Comparison of ENCODE assay signal across 11 mouse cellular contexts in the genomic region with DNA sequence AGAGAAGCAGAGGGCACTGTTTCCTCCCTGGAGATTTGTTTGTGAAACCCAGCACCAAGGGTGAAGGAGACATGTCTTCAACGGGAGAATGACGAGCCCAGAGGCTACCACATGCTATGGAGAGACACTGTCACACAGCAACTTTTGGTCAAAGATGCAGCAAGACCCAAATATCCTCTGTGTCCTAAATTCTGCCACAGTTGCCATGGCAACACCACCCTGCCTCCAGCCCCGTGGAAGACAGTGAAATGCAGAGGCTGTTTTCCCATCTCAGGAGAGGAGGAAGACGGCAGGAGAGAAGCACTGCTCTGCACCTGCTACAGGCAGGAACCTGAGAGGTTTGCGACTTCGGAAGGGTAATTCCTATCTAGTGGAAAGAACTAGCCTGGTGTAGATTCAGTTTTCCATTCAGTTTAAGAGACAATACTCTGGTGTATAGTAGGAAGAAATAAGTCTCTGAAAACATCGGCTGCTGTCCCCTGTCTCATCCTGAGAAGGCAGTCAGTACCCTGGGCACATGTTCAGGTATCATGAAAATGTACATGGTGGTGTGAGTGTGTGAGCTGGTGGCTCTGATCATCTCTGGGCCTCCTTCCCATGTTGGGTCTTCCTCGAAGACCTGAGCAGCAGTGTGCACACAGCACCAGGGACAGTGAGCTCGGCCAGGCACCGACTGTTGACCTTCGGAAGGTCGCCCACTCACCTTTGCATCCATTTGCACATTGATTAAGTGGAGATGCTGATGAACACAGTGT.
DNase-seq lines count a peak whose midpoint lies in the region; ATAC-seq and TF ChIP-seq lines count a peak whose summit lies in the region.
"Had no signal": no experiment of that assay in that cellular context is flagged by ENCODE, and none has a peak within 500 bp of the region (broad histone marks: within the 10 kb centered on the region; RNA-seq: fewer than 3 reads in every experiment).

No protein-coding gene starts in this region.

- no peak overlapping the region for H3K27ac ChIP-seq in cerebellum, adult 2 months (ENCODE audit: insufficient read depth, low read length)
- no peak overlapping the region for H3K27ac ChIP-seq in limb, embryonic 10.5 days
- no peak overlapping the region for H3K27ac ChIP-seq in kidney, adult 2 months (ENCODE audit: insufficient read depth, low read depth, low read length)
- no peak overlapping the region for H3K27ac ChIP-seq in intestine, embryonic 16.5 days (ENCODE audit: low read length)
- H3K27ac ChIP-seq: embryonic facial prominence, embryonic 15.5 days; limb, embryonic 15.5 days had no signal

- H3K4me2 ChIP-seq in intestine, embryonic 16.5 days (ENCODE audit: low read depth, low read length), result no peak overlapping the region
- H3K4me2 ChIP-seq: embryonic facial prominence, embryonic 15.5 days; limb, embryonic 15.5 days had no signal

- H3K4me3 ChIP-seq in cerebellum, adult 2 months (replicated peaks; ENCODE audit: insufficient read depth, low read depth, low read length), result no peak overlapping the region
- no peak overlapping the region for H3K4me3 ChIP-seq in limb, embryonic 10.5 days
- no peak overlapping the region for H3K4me3 ChIP-seq in kidney, adult 2 months (ENCODE audit: insufficient read depth, low read depth, low read length)
- H3K4me3 ChIP-seq in intestine, embryonic 16.5 days (ENCODE audit: low read length), result no peak overlapping the region
- H3K4me3 ChIP-seq: embryonic facial prominence, embryonic 15.5 days; limb, embryonic 15.5 days had no signal

- peaks cover 3% of the 10 kb centered on the region for H3K4me1 ChIP-seq in cerebellum, adult 2 months (ENCODE audit: control insufficient read depth, insufficient read depth, low read length)
- peaks cover 34% of the 10 kb centered on the region for H3K4me1 ChIP-seq in limb, embryonic 10.5 days
- no peaks in the 10 kb centered on the region for H3K4me1 ChIP-seq in kidney, adult 2 months (ENCODE audit: control insufficient read depth, insufficient read depth, low read length)
- H3K4me1 ChIP-seq in intestine, embryonic 16.5 days (ENCODE audit: control insufficient read depth, insufficient read depth, low read length), result no peaks in the 10 kb centered on the region

- no peak overlapping the region for H3K9ac ChIP-seq in intestine, embryonic 16.5 days (ENCODE audit: low read depth, low read length)
- H3K9ac ChIP-seq: embryonic facial prominence, embryonic 15.5 days; limb, embryonic 15.5 days had no signal

- TF ChIP-seq CTCF in cerebellum, adult 2 months (IDR thresholded peaks at IDR 0.05; ENCODE audit: borderline replicate concordance, insufficient read depth, low read depth, low read length), result no peak
- TF ChIP-seq CTCF in kidney, adult 2 months (conservative IDR thresholded peaks at IDR 0.05; ENCODE audit: insufficient read depth, insufficient read length, low read depth, low read length), result no peak

- no peaks in the 10 kb centered on the region for H3K36me3 ChIP-seq in limb, embryonic 10.5 days
- H3K36me3 ChIP-seq in kidney, adult 2 months (ENCODE audit: control insufficient read depth, insufficient read depth, low read length), result no peaks in the 10 kb centered on the region
- no peaks in the 10 kb centered on the region for H3K36me3 ChIP-seq in intestine, embryonic 16.5 days (ENCODE audit: control insufficient read depth, insufficient read depth, low read length)
- H3K36me3 ChIP-seq: embryonic facial prominence, embryonic 15.5 days; G1E; limb, embryonic 15.5 days had no signal

- no peak for ATAC-seq in intestine, embryonic 16.5 days

- H3K9me3 ChIP-seq in limb, embryonic 10.5 days (replicated peaks), result no peaks in the 10 kb centered on the region
- no peaks in the 10 kb centered on the region for H3K9me3 ChIP-seq in intestine, embryonic 16.5 days (ENCODE audit: control insufficient read depth, low read length)
- H3K9me3 ChIP-seq: embryonic facial prominence, embryonic 15.5 days; limb, embryonic 15.5 days had no signal

- no peaks in the 10 kb centered on the region for H3K27me3 ChIP-seq in cerebellum, adult 2 months (ENCODE audit: control insufficient read depth, insufficient read depth, low read length)
- H3K27me3 ChIP-seq in limb, embryonic 10.5 days (ENCODE audit: low read depth, poor library complexity, severe bottlenecking), result 0 out of 2 replicates have a peak, but pooled peaks cover 2% of the 10 kb centered on the region
- H3K27me3 ChIP-seq in kidney, adult 2 months (replicated peaks; ENCODE audit: control insufficient read depth, insufficient read depth, low read length), result no peaks in the 10 kb centered on the region
- H3K27me3 ChIP-seq in intestine, embryonic 16.5 days (replicated peaks; ENCODE audit: control insufficient read depth, insufficient read depth, low read length), result no peaks in the 10 kb centered on the region
- H3K27me3 ChIP-seq: embryonic facial prominence, embryonic 15.5 days had no signal

- 44% methylated on average over 12 of the region's 12 CpGs for WGBS in cerebellum, adult 2 months
- 66% methylated on average over 12 of the region's 12 CpGs for WGBS in limb, embryonic 10.5 days
- 56% methylated on average over 12 of the region's 12 CpGs for WGBS in kidney, adult 2 months
- whole genome bisulfite sequencing in intestine, embryonic 16.5 days, result 58% methylated on average over 12 of the region's 12 CpGs

- peak; percentile 47 to 60 for DNase-seq in cerebellum, adult 2 months
- peak; percentile 59 to 68 for DNase-seq in frontal cortex, postnatal 14 days (ENCODE audit: low spot score in 2 of 2)
- peak; percentile 53 to 88 for DNase-seq in left cerebral cortex, adult 8-10 months (ENCODE audit: low spot score in 2 of 2)
- peak; percentile 72 for DNase-seq in retina, postnatal 1 day
- no peak for DNase-seq in limb, embryonic 10.5 days (ENCODE audit: low spot score)
- DNase-seq in thymus, postnatal 36 days, result no peak
- DNase-seq in kidney, adult 2 months, result no peak

- TF ChIP-seq POLR2A in cerebellum, adult 2 months (IDR thresholded peaks at IDR 0.05; ENCODE audit: borderline replicate concordance, insufficient read depth, low read length), result no peak
- no peak for TF ChIP-seq POLR2A in kidney, adult 2 months (IDR thresholded peaks at IDR 0.05; ENCODE audit: low read depth, low read length)

Comparison
In these comparisons a context has a peak if more than half of its experiments do, and no peak if none do; other contexts are left out.
1. DNase-seq: peak in cerebellum, adult 2 months (2 of 2), frontal cortex, postnatal 14 days (2 of 2), left cerebral cortex, adult 8-10 months (2 of 2) and retina, postnatal 1 day (single experiment); none in limb, embryonic 10.5 days (single experiment), thymus, postnatal 36 days (0 of 2) and kidney, adult 2 months (single experiment).